Mouse (Mus musculus): ENCODE data around the gene Camta2. TPM values are rescaled to one million over a fixed set of nuclear protein-coding genes. Genes with fewer than 3 reads are reported as not detected.

Gene Camta2
- polyA plus RNA-seq, 1 experiment, result 25.2 TPM

DNA sequence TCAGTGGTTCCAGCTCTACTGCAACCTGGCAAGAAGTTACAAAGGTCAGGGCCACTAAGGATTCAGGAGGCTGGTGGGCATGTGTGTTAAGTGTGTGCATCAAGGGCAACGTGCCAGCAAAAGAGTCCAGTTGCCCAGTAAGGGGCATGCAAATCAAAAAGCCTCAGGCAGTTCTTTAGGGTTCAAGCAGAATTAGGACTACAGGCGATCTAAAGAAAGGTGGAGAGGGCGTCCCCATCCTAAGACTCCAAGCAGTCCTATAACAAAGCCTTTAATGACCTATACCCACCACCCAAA is 41.7 kb downstream of the Camta2 start:
- TF ChIP-seq CTCF (IDR thresholded peaks at IDR 0.05; ENCODE audit: borderline replicate concordance, extremely low read depth, insufficient read depth, insufficient read length) (no peak), POLR2A (IDR thresholded peaks at IDR 0.05; ENCODE audit: borderline replicate concordance, extremely low read depth, insufficient read depth, insufficient read length, poor library complexity, severe bottlenecking) (no peak)
- no peak for DNase-seq (ENCODE audit: low read depth)

- TF ChIP-seq CTCF (IDR thresholded peaks at IDR 0.05; ENCODE audit: borderline replicate concordance, extremely low read depth, insufficient read depth, insufficient read length), result no peak
- DNase-seq (ENCODE audit: low read depth), result no peak
Measured at GRCm38 (mm10) chr11:70645461-70646258, 42.2 kb downstream of the Camta2 start.

DNA sequence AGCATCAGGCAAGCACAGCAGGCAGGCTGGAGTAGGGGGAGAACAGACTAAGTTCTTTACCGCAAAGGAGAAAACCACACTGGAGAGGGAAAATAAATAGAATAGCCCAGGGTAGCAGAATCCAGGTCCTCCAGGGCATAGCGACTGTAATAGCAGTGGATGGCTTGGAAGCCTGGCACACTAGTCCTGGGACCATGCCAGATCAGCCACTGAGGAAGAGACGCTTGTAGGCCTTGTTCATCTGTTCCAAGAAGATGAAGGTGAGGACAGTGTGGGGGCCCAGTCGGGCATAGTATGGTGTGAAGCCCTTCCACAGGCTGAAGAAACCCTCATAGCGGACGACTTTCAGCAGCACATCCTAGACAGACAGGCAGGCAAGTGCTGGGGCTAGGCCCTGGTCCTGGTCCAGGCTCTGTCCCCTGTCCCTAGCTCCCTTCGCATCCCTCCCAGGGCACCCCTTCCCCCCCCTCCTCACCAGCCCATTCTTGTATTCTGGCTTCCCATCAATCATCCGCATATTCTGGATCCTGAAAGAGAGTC is 43.3 kb downstream of the Camta2 start:
- TF ChIP-seq POLR2A (IDR thresholded peaks at IDR 0.05; ENCODE audit: borderline replicate concordance, extremely low read depth, insufficient read depth, insufficient read length, poor library complexity, severe bottlenecking) (no peak), CTCF (IDR thresholded peaks at IDR 0.05; ENCODE audit: borderline replicate concordance, extremely low read depth, insufficient read depth, insufficient read length) (no peak)
- no peak for DNase-seq (ENCODE audit: low read depth)

DNA sequence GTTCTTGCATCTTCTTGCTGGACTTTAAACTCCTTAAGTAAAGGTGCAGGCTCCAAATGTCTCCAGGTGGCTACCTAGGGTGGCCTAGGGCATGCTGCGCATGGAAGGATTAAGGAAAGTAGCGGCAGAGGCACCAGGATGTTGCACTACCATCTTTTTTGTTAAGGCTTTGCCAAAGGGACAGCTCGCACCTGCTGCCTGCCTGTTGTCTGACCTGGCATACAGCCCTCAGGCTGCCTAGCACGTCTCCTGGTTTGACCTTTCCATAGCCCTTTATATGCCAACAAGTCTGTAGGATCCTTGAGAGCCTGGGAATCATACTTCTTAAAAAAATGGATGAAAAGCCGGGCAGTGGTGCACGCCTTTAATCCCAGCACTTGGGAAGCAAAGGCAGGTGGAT is 44.9 kb downstream of the Camta2 start:
- DNase-seq (ENCODE audit: low read depth), result no peak
- TF ChIP-seq CTCF (IDR thresholded peaks at IDR 0.05; ENCODE audit: borderline replicate concordance, extremely low read depth, insufficient read depth, insufficient read length) (no peak), POLR2A (IDR thresholded peaks at IDR 0.05; ENCODE audit: borderline replicate concordance, extremely low read depth, insufficient read depth, insufficient read length, poor library complexity, severe bottlenecking) (no peak)

DNA sequence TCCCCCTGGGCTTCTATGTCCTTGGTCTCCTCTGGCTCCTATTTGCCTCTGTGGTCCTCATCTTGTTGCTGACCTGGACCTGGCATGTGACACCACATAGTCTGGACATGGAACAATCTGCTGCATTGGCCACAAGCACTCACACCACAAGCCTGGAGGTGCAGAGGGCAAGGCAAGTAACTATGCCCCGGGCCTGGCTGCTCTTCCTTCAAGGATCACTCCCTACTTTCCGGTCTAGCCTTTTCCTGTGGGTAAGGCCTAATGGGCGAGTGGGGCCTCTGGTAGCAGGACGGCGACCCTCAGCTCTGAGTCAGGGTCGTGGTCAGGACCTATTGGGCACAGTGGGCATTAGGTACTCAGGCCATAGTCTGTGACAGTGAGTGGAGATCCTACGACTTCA is 46.7 kb downstream of the Camta2 start:
- TF ChIP-seq POLR2A (IDR thresholded peaks at IDR 0.05; ENCODE audit: borderline replicate concordance, extremely low read depth, insufficient read depth, insufficient read length, poor library complexity, severe bottlenecking) (no peak), CTCF (IDR thresholded peaks at IDR 0.05; ENCODE audit: borderline replicate concordance, extremely low read depth, insufficient read depth, insufficient read length) (no peak)
- no peak for DNase-seq (ENCODE audit: low read depth)

- TF ChIP-seq CTCF (IDR thresholded peaks at IDR 0.05; ENCODE audit: borderline replicate concordance, extremely low read depth, insufficient read depth, insufficient read length), result no peak
- no peak for TF ChIP-seq POLR2A (IDR thresholded peaks at IDR 0.05; ENCODE audit: borderline replicate concordance, extremely low read depth, insufficient read depth, insufficient read length, poor library complexity, severe bottlenecking)
- no peak for DNase-seq (ENCODE audit: low read depth)
Measured at GRCm38 (mm10) chr11:70639976-70640375, 47.9 kb downstream of the Camta2 start.

DNA sequence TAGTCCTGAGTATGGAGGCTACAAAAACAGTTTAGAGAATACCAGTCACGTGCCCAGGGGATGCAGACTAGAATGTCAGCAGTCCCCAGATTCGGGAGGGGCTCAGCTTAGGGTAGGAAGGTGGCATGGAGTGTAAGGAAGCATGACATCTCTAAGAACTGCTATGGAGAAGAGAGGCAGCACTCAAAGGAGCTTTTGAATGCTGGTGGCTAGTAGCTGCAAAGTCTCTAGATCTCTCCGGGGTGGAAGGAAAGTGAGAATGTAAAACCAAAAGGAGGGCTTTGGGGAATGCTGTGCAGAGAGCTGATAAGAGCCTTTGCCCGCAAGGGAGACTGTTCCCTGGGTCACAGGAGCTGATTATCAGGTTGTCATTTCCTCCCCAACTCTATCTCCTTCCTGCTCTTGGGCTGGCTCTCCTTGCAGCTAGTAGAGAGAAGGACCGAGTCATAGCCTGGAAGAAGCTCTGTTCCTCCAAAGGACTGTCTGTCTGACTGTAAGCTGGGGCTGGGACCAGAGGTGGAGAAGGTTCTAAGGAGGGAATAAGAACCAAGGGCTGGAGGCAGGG is 49.1 kb downstream of the Camta2 start, which contains the start of gene Gp1ba:
Gp1ba (plus strand) TSS at position 409 of the 565 bp plus-strand sequence.
- DNase-seq (ENCODE audit: low read depth), result no peak
- TF ChIP-seq CTCF (IDR thresholded peaks at IDR 0.05; ENCODE audit: borderline replicate concordance, extremely low read depth, insufficient read depth, insufficient read length) (no peak), POLR2A (IDR thresholded peaks at IDR 0.05; ENCODE audit: borderline replicate concordance, extremely low read depth, insufficient read depth, insufficient read length, poor library complexity, severe bottlenecking) (no peak)

DNA sequence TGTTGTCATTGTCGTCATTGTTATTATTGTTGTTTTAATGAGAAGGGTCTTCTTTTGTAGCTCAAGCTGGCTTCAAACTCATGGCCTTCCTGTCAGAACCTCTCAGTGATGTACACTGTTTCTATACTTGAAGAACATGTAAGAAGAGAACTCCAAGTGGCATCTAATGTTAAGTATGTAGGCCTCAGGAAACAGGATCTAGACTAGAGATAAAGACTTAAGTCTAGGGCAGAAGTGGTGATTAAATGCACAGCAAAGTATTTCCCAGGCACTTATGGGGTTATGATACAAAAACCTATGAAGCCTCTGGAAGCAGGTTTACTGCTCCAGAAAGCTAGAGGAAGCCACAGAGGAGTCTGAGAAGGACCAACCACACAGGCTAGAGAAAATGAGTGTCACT is 49.6 kb downstream of the Camta2 start:
- DNase-seq (ENCODE audit: low read depth), result no peak
- no peak for TF ChIP-seq POLR2A (IDR thresholded peaks at IDR 0.05; ENCODE audit: borderline replicate concordance, extremely low read depth, insufficient read depth, insufficient read length, poor library complexity, severe bottlenecking)
- no peak for TF ChIP-seq CTCF (IDR thresholded peaks at IDR 0.05; ENCODE audit: borderline replicate concordance, extremely low read depth, insufficient read depth, insufficient read length)

GRCm38 (mm10) chr11:70637764-70638163 is 50.1 kb downstream of the Camta2 start:
- DNase-seq (ENCODE audit: low read depth), result no peak
- TF ChIP-seq CTCF (IDR thresholded peaks at IDR 0.05; ENCODE audit: borderline replicate concordance, extremely low read depth, insufficient read depth, insufficient read length) (no peak), POLR2A (IDR thresholded peaks at IDR 0.05; ENCODE audit: borderline replicate concordance, extremely low read depth, insufficient read depth, insufficient read length, poor library complexity, severe bottlenecking) (no peak)

- DNase-seq (ENCODE audit: low read depth), result no peak
- TF ChIP-seq CTCF (IDR thresholded peaks at IDR 0.05; ENCODE audit: borderline replicate concordance, extremely low read depth, insufficient read depth, insufficient read length), result no peak
- no peak for TF ChIP-seq POLR2A (IDR thresholded peaks at IDR 0.05; ENCODE audit: borderline replicate concordance, extremely low read depth, insufficient read depth, insufficient read length, poor library complexity, severe bottlenecking)
Measured at GRCm38 (mm10) chr11:70635601-70636000, 52.3 kb downstream of the Camta2 start.

- no peak for TF ChIP-seq POLR2A (IDR thresholded peaks at IDR 0.05; ENCODE audit: borderline replicate concordance, extremely low read depth, insufficient read depth, insufficient read length, poor library complexity, severe bottlenecking)
- TF ChIP-seq CTCF (IDR thresholded peaks at IDR 0.05; ENCODE audit: borderline replicate concordance, extremely low read depth, insufficient read depth, insufficient read length), result no peak
- no peak for DNase-seq (ENCODE audit: low read depth)
Measured at GRCm38 (mm10) chr11:70630129-70630528, 57.8 kb downstream of the Camta2 start.

GRCm38 (mm10) chr11:70629557-70629956 is 58.3 kb downstream of the Camta2 start:
- no peak for TF ChIP-seq POLR2A (IDR thresholded peaks at IDR 0.05; ENCODE audit: borderline replicate concordance, extremely low read depth, insufficient read depth, insufficient read length, poor library complexity, severe bottlenecking)
- TF ChIP-seq CTCF (IDR thresholded peaks at IDR 0.05; ENCODE audit: borderline replicate concordance, extremely low read depth, insufficient read depth, insufficient read length), result peak; percentile 40; the same call in 1 of the 2 replicates
- peak; percentile 52 for DNase-seq (ENCODE audit: low read depth)
